Mouse (Mus musculus) heart, adult 18-20 months (tissue): ENCODE results near the gene Phldb2. TPM values are rescaled to one million over a fixed set of nuclear protein-coding genes. Genes with fewer than 3 reads are reported as not detected.

ENCODE experiments used
- DNase-seq, 2 experiments: peaks; one replicate each; pipeline ENCODE4 v3.0.0; 2021 to 2022; ENCODE audit warnings: mixed read lengths in 1 of 2
- total RNA-seq, 2 experiments: library from RNA; stranded (reverse); gene quantifications; 2 replicates each; pipeline ENCODE4 v1.2.3; 2021

The Phldb2 gene
- total RNA-seq, 2 experiments from 2014 or later: 9.6 to 10.7 TPM

DNA sequence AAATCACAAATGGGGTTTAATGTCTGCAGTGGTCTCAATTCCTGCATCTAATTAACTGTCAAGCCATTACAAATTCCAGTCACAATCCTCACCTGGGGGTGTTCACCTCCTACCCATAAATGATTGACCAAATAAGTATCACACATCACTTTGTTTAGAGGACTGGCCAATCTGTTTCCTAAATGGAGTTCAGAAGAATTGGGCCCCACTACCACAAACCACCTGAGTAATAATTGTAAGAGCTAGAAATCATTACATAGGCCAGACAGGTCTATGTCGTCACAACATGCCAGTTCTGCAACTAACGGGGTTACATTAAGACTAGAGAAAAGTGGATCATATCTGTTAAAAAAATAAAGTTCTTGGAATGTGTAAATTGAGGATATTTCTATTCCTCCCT is 1.4 kb downstream of the Phldb2 start:
- DNase-seq: no peak

DNA sequence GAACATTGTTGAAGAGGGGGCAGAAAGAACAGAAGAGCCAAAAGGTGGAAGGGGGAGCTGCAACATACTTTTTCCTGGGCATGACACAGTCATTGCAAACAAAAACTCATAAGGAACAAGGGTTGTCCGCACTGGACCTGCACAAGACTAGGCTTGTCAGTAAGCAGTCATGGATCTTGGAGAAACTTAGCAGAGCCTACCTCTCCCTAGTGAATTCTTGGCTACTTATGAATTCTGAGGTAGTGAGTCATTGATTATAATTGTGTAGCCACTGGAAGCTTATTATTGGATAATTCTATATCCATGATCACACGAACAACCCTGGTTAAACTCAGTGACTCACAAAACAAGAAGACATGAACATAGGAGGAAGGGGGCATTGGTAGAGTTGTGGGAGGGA is 7.1 kb downstream of the Phldb2 start:
- no peak for DNase-seq

DNA sequence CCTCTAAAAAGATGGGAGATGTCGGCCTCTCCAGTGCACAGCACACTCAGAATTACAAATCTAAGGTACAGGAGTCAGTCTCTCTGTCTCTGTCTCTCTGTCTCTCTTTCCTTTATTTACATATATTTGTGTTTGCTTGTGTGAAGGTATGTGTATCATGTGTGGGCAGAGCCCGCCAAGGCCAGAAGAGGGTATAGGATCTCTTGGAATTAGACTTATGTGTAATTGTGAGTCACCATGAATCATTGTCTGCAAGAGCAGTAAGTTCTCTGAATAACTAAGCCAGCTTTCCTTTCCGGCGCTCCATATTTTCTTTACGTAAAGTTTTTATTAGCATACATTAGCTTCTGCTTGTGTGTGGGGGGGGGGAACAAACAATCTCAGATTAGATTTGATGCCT is 7.7 kb downstream of the Phldb2 start:
- DNase-seq: no peak

DNA sequence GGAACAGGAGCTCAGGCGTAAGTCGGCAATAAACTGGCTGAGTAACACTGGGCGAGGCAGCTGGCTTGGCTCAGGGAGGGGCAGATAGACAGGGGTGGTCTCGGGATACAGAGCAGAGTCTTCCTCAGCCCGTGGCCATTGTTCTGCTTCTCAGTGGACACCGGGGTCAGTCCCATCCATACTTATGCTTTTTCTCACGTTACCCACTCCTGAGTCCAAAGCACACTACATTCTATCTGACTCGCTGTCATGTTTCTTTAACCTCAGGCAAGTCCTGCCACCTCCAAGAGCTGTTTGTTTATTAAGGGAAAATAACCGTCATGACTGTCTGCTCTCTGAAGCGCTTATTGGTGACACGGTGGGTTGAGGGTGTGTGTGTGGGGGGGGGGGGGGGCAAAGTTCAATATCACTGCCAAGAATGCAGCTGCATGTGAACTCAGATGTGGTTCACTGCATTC is 8.2 kb downstream of the Phldb2 start:
- no peak for DNase-seq

DNA sequence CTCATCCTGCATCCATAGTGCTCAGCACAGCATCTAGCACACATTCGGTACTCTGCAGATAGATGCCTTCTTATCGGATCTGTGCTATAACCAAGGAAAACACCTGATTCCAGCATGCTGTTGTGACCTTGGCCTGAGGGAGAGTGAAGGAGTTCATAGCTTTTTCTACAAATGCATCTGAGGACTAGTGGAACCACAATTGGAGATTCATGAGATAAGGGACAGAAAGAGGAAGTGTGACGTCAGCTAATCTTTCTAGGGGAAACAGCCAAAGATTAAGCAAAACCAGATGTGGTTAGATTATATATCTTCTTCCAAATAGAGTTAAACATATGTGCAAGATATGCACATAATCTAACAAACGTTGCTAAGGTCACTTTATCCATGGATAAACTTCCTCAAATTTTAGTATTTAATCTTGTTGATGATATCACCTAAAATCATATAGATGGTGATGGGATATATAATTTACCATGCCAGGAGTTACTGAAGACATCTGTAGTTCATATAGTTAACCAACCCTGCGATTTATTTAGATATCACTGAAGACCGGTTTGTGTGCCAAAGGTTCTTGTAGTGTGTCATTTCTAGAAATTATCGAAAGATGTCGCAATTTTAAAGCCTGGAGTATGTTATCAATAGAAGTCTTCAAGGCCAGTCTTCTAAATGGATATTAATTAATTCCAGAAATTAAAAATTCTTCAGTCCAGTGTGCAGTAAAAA is 11.1 kb downstream of the Phldb2 start:
- no peak for DNase-seq

DNA sequence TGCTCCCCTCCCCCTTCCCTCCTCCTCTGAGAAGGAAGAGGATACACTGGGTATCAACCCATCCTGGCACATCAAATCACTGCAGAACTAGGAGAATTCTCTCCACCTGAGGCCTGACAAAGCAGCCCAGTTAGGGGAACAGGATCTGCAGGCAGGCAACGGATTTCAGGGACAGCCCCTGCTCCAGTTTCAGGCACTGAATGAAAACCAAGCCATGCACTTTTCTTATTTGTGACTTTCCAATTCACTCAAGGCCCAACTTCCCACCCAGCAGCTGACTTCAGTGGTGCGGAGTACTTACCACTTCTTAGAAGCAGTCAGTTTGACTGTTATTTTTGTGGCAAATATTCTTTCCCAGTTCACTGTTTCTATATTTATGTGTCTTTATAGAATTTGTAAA is 12.7 kb downstream of the Phldb2 start:
- no peak for DNase-seq

DNA sequence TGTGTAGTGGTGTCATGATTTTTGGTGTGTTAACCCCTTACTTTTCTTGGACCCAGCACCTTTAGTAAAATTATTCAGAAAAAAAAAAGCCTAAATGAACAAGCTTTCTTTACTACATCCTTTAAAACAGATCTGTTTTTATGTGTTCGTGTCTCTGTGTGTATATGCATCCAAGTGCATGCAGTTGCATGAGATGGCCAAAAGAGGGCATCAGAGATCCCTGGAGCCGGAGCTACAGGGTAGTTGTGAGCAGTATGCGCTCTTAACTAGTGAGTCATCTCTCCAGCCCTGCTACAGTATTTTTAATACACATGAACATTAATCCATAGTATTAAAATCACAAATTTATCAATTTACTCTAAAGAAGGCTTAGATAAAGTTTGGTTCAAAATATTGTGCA is 14.0 kb downstream of the Phldb2 start:
- no peak for DNase-seq

DNA sequence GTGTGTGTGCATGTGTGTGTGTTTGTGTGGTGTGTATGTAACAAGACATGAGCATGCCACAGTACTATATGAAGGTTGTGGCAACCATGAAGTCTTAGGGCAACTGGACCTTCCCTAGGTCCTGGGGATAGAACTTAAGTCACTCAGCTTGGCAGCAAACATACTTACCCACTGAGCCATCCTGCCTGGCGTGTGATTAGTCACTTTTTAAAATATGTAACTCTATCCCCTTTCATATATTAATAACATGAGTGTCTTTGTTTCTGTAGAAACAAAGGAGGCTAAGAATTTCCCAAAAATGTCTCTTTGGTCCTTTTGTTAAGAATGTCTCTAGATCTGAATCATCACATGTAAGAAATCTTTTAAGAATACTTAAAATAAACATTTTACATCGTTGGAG is 16.0 kb downstream of the Phldb2 start:
- DNase-seq: no peak

DNA sequence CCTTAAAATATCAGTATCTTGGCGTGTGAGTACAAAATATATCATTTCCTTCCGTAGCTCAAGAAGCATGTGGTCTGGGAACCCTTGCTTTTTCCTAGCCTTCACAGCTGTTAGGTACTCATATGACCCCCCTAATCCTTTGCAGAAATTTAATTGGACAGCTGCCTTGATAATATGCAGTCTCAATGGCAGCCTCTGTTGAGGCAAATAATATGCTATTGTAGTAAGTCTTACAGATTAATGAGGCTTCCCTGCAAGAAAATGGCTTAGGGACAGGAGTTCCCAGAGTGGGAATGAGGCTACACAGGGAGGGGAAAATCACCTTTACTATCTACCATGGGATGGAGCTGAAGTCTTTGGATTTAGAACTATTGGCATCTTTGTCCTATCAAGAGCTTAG is 16.9 kb downstream of the Phldb2 start:
- DNase-seq: no peak

DNA sequence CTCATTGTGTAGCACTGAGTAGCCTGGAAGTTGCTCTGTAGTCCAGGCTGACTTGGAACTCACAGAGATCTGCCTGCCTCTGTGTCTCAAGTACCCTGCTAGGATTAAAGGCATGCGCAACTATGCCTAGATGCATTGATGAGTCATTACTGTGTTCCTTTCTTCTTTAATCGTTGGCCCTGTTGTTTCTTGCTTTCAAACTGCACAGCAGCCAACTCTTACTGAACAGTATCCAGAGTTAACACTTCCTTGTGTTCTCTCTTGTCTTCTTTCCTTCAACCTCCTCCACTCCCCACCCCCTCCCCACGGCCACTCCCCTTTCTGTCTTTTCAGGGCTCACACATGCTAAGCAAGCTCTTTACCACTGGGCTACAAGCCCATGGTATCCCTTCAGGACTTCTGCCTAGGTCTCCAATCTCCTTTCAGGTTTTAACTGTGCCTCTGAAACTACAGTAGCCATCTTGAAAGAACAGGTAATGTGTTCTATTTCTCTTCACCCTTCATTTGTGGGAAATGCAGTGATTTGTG is 17.4 kb downstream of the Phldb2 start:
- no peak for DNase-seq

DNA sequence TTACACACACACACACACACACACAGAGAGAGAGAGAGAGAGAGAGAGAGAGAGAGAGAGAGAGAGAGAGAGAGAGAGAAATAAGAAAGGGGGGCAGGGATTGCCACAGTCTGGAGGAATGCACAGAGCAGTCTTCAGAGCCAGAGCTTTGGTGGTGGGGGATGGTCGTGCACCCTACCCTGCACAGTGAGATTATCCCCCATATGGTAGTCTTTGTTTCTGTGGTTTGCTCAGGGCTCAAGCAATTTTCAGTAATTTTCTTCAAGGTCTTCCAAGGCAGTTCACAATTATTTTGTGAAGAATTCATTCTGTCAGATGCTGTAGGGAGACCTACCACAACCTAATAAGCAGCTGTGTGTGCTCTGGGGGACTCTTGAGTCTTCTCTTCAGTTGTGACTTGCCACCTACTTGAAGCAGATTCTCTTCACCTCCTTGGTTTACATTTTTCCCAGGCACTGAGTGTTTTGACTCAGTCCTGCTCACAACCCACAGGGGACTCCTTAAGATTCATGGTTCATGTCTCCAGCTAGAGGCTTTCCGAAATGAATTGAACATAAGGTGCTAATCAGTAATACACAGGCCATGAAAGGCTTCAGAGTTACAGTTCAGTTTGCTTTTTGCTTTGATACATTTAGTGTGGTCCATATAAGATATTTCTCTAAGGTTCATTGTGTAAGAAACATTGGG is 18.5 kb downstream of the Phldb2 start:
- DNase-seq: no peak

DNA sequence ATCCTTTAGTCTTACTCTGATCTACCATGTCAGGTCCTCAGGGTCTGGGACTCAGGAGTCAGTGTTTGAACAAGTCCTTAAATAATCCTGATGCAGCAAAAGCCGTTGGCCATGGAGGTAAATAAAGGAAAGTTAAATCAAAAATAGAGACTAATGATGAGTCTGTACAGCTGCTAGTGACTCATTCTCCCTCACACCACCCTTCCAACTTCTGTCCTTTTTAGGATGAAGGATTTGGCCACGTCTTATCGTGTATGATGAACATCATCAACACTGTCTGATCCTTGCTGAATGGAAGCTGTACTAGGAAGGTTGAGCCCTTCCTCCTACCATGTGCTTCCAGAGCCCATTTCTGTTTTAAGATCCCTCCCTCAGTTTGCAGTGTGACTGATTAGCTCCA is 23.1 kb downstream of the Phldb2 start:
- DNase-seq: peak; percentile 23 to 37

DNA sequence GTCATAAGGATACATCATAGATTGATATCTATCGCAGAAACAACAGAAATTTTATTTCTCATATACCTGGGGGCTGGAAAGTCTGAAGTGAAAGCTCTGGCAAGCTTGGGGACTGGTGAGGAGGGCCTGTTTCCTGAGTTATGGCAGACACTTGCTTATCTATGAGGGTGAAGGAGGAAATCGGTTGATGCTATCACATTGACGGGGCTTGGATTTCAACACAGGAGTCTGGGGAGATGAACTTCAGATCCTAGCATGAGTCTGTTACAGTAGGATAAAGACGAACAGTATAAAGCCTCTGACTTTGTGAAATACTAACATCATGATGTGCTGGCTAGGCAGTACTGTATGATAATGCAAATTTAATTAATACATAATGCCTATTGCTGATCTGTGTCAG is 25.3 kb downstream of the Phldb2 start:
- no peak for DNase-seq

DNA sequence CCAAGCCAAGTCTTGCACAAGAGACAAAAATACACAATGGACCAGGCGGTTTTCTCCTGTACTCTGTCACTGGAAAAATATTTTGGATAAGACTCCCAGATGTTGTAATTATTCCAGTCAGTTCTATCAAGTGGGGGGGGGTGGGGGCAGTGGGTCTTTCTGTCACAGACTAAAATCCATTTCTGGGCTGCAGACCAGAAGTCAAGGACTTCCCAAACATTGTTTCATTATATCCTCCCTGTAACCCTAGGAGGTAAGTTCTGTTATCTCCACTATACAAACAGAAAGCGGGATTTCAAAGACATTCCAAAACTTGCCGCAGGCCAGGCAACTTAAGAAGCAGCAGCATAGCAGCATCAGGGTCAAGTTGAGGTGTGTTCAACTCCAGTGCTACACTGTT is 25.8 kb downstream of the Phldb2 start:
- DNase-seq: peak; percentile 27 to 31

DNA sequence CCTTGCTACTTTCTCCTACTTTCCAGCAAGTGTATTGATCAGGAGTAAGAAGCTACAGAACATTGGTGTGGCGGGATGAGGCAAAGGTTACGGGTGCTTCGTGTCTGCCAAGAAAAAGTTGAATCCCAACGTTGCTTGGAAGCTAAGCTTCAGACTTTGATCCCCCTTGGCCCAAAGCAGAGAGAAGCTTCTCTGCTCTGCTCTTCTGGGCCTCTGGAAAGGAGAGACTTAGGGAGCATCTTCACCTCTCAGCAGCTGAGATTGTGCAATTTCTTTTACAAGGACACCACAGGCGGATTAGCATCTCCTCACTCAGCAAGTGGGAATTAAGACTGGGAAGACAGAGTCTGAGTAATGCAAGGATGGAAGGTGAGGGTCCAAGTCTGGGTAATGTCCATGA is 26.5 kb downstream of the Phldb2 start:
- DNase-seq: no peak

DNA sequence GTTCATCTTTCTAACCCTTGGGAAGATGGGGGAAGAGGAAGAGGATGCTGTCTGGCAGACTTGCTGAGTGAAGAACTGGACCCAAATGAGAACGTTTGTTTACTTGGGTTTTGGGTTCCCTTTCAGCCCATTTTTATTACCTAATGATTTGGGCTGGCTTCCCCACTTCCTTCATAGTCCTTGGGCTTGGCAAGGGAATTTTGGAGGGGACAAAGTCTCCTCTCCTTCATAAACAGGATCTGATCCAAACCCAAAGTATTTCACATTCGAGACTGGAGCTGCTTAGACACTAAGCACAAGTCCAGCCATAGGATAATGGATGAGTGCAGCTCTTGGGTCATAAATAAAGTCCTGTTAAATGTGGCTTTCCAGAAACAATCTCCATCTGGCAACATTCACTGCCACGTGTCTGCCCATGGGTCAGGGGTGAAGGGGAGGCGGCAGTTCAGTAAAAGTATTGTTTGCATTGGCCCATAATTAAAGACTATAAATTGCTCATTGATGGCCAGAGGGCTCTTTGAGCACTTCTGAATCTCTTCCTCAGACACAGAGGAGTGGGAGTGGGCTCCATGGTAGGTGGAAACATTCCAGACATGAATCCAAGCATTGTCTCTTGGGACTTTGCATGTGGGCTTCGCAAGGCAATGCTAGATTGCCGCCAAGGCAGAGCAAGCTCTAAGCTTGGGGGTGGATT is 29.5 kb downstream of the Phldb2 start:
- DNase-seq: peak; percentile 27 to 32

DNA sequence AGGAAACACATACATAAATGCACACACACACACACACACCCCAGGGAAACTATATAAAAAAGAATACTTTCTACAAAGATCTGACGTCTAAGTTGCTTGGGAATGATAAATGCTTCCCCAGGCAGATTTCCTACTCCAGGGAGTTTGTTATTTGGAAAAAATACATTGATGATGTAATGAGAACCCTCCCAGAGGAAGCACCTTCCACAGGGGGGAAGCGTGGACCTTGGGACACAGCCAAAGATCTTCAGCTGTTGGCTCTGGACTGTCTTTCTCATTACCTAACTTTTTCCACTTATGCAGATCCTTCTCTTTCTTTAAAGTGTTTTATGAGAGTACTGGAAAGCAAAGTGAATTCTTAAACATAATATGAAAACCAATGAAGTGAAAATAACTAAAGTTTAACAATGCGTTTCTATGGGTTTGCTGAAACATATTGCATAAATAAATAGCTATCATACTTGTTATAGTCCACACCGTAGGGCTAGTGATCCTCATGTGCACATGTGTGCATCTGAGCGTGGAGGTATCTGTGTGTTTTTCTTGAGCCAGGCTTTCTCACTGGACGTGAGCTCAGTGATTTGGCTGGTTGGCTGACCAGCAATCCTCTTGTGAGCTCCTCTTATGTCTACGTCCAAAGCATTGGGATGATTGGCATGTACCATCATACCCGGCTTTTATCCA is 30.7 kb downstream of the Phldb2 start:
- DNase-seq: peak; percentile 57 to 77

DNA sequence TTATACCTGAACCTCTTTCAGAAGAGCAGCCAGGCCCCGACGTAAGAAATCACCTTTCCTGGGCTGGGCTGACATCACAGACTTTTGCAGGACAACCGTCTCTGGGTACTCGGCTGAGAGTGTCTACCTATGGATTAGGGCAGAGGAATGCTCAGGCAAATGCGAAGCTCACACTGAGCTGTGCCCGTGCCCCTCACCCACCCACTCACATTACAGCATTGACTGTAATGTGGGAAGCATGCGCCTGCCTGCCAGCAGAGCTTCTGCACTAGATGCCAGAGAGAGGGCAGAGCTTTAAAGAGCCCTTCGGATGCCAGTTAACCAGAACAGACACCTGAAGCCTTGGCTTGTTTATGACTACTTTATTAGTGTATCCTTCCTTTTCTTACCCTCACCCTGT is 33.8 kb downstream of the Phldb2 start:
- no peak for DNase-seq

DNA sequence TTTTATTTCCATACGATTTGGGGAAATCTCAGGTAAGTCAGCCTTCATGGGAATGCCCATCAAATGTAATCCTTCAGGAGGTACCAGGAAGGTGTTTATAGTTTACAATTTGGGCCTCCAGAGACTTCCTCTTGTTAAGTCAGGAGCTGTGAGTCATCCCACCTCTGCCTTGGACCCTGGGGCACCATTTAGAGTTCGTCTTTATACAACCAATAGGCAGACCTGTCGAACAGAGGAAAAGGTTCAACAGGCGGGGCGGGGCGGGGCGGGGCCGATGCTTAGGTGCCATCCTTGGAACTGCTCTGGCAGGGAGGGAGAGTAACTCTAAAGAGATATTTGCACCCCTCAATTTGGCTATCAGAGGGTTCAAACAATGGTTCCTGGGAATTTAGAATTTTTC is 49.8 kb downstream of the Phldb2 start:
- no peak for DNase-seq

DNA sequence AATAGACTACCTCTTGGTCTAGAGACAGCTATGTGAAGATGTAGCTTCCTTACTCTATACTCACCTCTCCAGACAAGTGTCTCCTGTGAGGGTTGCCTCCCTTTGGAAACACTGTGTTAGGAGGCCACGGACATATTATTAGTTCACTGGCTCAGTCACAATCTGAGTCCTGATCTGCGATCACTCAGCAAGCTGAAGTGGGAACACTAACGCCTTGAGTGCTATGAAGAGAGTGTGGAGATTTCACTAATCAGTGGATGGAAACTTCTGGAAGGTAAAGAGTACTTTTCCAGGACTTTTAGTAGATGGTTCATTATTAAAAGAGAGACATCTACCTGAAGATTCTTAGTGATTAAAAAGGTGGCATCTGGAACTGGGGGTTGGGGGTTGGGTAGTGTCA is 54.9 kb downstream of the Phldb2 start:
- DNase-seq: no peak

DNA sequence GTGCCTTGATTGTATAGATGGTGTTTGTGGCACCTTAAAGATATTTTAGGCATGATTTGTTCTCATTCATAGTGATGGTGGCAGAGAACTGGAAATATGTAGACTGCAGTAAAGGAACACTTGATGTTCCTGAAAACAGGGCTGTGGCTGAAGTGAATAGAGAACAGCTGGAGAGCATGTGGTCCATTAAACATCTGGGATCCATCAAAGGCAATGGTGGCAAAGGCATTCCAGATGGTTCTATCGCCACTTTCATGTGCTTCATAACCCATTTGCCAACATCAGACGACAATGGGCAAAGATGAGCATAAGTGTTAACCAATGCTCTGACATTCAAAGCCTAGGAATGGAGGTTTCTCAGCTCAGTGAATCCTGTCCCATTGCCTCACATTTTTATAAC is 56.8 kb downstream of the Phldb2 start:
- DNase-seq: no peak

DNA sequence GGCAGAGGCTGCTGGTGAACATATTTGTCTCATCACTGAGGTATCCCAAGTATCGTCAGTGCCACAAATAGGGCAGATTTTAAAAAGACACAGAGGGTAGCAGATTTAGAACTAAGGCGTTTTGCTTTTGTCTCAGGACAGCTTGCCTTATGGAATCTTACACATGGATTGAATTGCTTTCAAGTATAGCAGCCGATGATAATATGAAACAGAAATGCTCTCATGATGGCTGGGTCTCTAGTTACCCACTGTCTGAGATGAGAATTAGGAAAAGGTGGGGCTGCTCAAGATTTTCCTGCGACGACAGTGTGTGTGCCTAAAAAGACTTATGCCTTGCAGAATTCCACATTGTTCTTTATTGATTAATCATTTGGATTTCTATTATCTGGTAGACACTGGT is 58.4 kb downstream of the Phldb2 start:
- DNase-seq: no peak

DNA sequence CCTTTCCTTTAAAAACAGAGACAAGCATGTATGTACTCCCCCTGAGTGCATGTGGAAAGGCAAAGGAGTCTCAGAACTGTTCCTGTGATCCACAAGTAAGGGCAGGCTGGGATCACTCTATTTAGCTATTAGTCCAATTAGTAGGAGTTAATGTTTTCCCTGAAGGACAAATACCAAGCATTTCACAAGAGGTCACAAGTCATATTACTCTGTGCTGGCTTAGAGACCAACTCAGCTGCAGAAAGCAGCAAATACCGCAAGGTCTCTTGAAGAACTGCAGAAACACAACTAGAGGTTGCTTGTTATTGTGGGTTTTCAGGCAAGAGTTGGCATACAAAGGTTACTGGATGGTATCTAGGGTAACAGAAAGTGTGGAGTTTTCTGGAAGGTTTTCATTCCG is 59.6 kb downstream of the Phldb2 start:
- DNase-seq: peak; percentile 5 to 30
